Mouse (Mus musculus): ENCODE results near the gene Evx2.

Gene Evx2

GRCm38 (mm10) chr2:74667191-74667841 is 8.0 kb upstream of the Evx2 start:
- DNase-seq (ENCODE audit: low spot score in 2 of 2), result no peak

GRCm38 (mm10) chr2:74666411-74666810 is 7.1 kb upstream of the Evx2 start:
- no peak for DNase-seq (ENCODE audit: low spot score in 2 of 2)

- DNase-seq (ENCODE audit: low spot score in 2 of 2), result no peak
Observed at GRCm38 (mm10) chr2:74663291-74663925, 4.1 kb upstream of the Evx2 start.

GRCm38 (mm10) chr2:74661685-74662084 is 2.3 kb upstream of the Evx2 start:
- DNase-seq (ENCODE audit: low spot score in 2 of 2), result no peak

- no peak for DNase-seq (ENCODE audit: low spot score in 2 of 2)
Observed at GRCm38 (mm10) chr2:74660421-74661375, 1.3 kb upstream of the Evx2 start.

- no peak for DNase-seq (ENCODE audit: low spot score in 2 of 2)
Observed at GRCm38 (mm10) chr2:74658667-74659371, 538 bp downstream of the Evx2 start.

GRCm38 (mm10) chr2:74658024-74658666 is 1.2 kb downstream of the Evx2 start:
- no peak for DNase-seq (ENCODE audit: low spot score in 2 of 2)

GRCm38 (mm10) chr2:74657251-74658023 is 1.9 kb downstream of the Evx2 start:
- DNase-seq (ENCODE audit: low spot score in 2 of 2), result no peak

GRCm38 (mm10) chr2:74656632-74657021 is 2.7 kb downstream of the Evx2 start:
- DNase-seq (ENCODE audit: low spot score in 2 of 2), result no peak

GRCm38 (mm10) chr2:74655821-74656631 is 3.3 kb downstream of the Evx2 start:
- DNase-seq (ENCODE audit: low spot score in 2 of 2), result no peak

- DNase-seq (ENCODE audit: low spot score in 2 of 2), result no peak
Observed at GRCm38 (mm10) chr2:74655420-74655781, 4.0 kb downstream of the Evx2 start.

GRCm38 (mm10) chr2:74654743-74655419 is 4.5 kb downstream of the Evx2 start:
- DNase-seq (ENCODE audit: low spot score in 2 of 2), result no peak

- DNase-seq (ENCODE audit: low spot score in 2 of 2), result no peak
Observed at GRCm38 (mm10) chr2:74653781-74654535, 5.4 kb downstream of the Evx2 start.

GRCm38 (mm10) chr2:74652996-74653340 is 6.4 kb downstream of the Evx2 start:
- DNase-seq (ENCODE audit: low spot score in 2 of 2), result no peak

- no peak for DNase-seq (ENCODE audit: low spot score in 2 of 2)
Observed at GRCm38 (mm10) chr2:74647082-74647864, 12.1 kb downstream of the Evx2 start.

GRCm38 (mm10) chr2:74645631-74646030 is 13.7 kb downstream of the Evx2 start:
- no peak for DNase-seq (ENCODE audit: low spot score in 2 of 2)

GRCm38 (mm10) chr2:74642431-74642830 is 16.9 kb downstream of the Evx2 start:
- DNase-seq (ENCODE audit: low spot score in 2 of 2), result no peak

- DNase-seq (ENCODE audit: low spot score in 2 of 2), result no peak
Observed at GRCm38 (mm10) chr2:74635412-74635811, 23.9 kb downstream of the Evx2 start.
